Mouse (Mus musculus): ENCODE measurements around the gene Gjb3. TPM values are rescaled to one million over a fixed set of nuclear protein-coding genes. Genes with fewer than 3 reads are reported as not detected.

Gene Gjb3
- total and polyA plus RNA-seq, 3 experiments = not detected

GRCm38 (mm10) chr4:127371546-127371945, 40.9 kb upstream of the Gjb3 start:
- dilution Hi-C loops (cut with MboI; ENCODE audit: extremely low pct_ligation_motif_present, extremely low pct_unique_long_range_greater_than_20kb, low sequenced_read_pairs) = no loop called here
- no peaks in the 10 kb centered on the region for H3K4me1 ChIP-seq (ENCODE audit: control insufficient read depth in 1 of 2, insufficient read depth in 2 of 2)
- no peak for DNase-seq (ENCODE audit: extremely low read depth)
- no peaks in the 10 kb centered on the region for H3K36me3 ChIP-seq (replicated peaks in 1 of 2; ENCODE audit: control insufficient read depth in 1 of 2, insufficient read depth in 1 of 2, low read length in 1 of 2)
- H3K27ac ChIP-seq (ENCODE audit: insufficient read depth, low read depth) = no peak overlapping the region
- TF ChIP-seq MEF2A (IDR thresholded peaks at IDR 0.05; ENCODE audit: borderline replicate concordance, low read depth, low read length) = no peak
- no peak for TF ChIP-seq ZKSCAN1 (IDR thresholded peaks at IDR 0.05; ENCODE audit: borderline replicate concordance, low read depth, low read length)
- TF ChIP-seq CHD1 (IDR thresholded peaks at IDR 0.05; ENCODE audit: low read depth, low read length) = no peak
- TF ChIP-seq JUND (conservative IDR thresholded peaks at IDR 0.05; ENCODE audit: low read depth, low read length) = no peak
- no peak for TF ChIP-seq POLR2A (IDR thresholded peaks at IDR 0.05; ENCODE audit: low read depth, low read length)
- no peak for TF ChIP-seq ELF1 (IDR thresholded peaks at IDR 0.05; ENCODE audit: low read depth, low read length)
- no peak for TF ChIP-seq BHLHE40 (IDR thresholded peaks at IDR 0.05; ENCODE audit: low read depth, low read length)
- no peak for TF ChIP-seq CTCF (conservative IDR thresholded peaks at IDR 0.05 in 1 of 2, IDR thresholded peaks at IDR 0.05 in 1 of 2; ENCODE audit: low read depth in 2 of 2, low read length in 2 of 2)
- no peak for TF ChIP-seq SMC3 (IDR thresholded peaks at IDR 0.05; ENCODE audit: low read depth, low read length)
- no peak for TF ChIP-seq EP300 (IDR thresholded peaks at IDR 0.05; ENCODE audit: low read length)
- no peak for TF ChIP-seq USF2 (conservative IDR thresholded peaks at IDR 0.05; ENCODE audit: low read depth, low read length)
- H3K79me2 ChIP-seq (replicated peaks; ENCODE audit: control insufficient read depth, extremely low read depth, insufficient read depth, poor library complexity, severe bottlenecking) = no peaks in the 10 kb centered on the region
- H3K4me3 ChIP-seq (replicated peaks in 1 of 3; ENCODE audit: low read depth in 2 of 3, low read length in 2 of 3, poor library complexity in 1 of 3) = no peak overlapping the region
- no peak overlapping the region for H3K9ac ChIP-seq (ENCODE audit: insufficient read depth, low read depth)
- H3K4me2 ChIP-seq (ENCODE audit: insufficient read depth, low read depth, poor library complexity, severe bottlenecking) = no peak overlapping the region
- peaks cover 18% of the 10 kb centered on the region for H3K9me3 ChIP-seq (replicated peaks; ENCODE audit: low read length)
- peaks cover 2% of the 10 kb centered on the region for H3K27me3 ChIP-seq (replicated peaks)
- in situ Hi-C loops (cut with MboI; ENCODE audit: low pct_ligation_motif_present, low pct_unique_long_range_greater_than_20kb, low sequenced_read_pairs) = loop anchor here (5.0 to 25.0 kb wide), 2 partner anchors 241 to 1166 kb away; no protein-coding TSS in a partner anchor

- Histone ChIP-seq H3K4me2 (ENCODE audit: insufficient read depth, low read depth, poor library complexity, severe bottlenecking) (no peak overlapping the region), H3K27ac (ENCODE audit: insufficient read depth, low read depth) (no peak overlapping the region), H3K4me1 (ENCODE audit: control insufficient read depth in 1 of 2, insufficient read depth in 2 of 2) (peaks cover 0 to 4% of the 10 kb centered on the region in 2 experiments; a peak in 2 of 4 replicates), H3K79me2 (replicated peaks; ENCODE audit: control insufficient read depth, extremely low read depth, insufficient read depth, poor library complexity, severe bottlenecking) (no peaks in the 10 kb centered on the region), H3K4me3 (replicated peaks in 1 of 3; ENCODE audit: low read depth in 2 of 3, low read length in 2 of 3, poor library complexity in 1 of 3) (no peak overlapping the region), H3K9me3 (replicated peaks; ENCODE audit: low read length) (peaks cover 14% of the 10 kb centered on the region), H3K27me3 (replicated peaks) (peaks cover 2% of the 10 kb centered on the region), H3K36me3 (replicated peaks in 1 of 2; ENCODE audit: control insufficient read depth in 1 of 2, insufficient read depth in 1 of 2, low read length in 1 of 2) (no peaks in the 10 kb centered on the region), H3K9ac (ENCODE audit: insufficient read depth, low read depth) (no peak overlapping the region)
- TF ChIP-seq EP300 (IDR thresholded peaks at IDR 0.05; ENCODE audit: low read length) = no peak
- no peak for TF ChIP-seq MAX (IDR thresholded peaks at IDR 0.05; ENCODE audit: low read length)
- no peak for TF ChIP-seq GABPA (IDR thresholded peaks at IDR 0.05; ENCODE audit: insufficient replicate concordance, low read depth, low read length)
- TF ChIP-seq POLR2A (IDR thresholded peaks at IDR 0.05; ENCODE audit: low read depth, low read length) = no peak
- TF ChIP-seq RAD21 (IDR thresholded peaks at IDR 0.05; ENCODE audit: low read depth, low read length) = peak; percentile 35
- TF ChIP-seq CTCF (conservative IDR thresholded peaks at IDR 0.05 in 1 of 2, IDR thresholded peaks at IDR 0.05 in 1 of 2; ENCODE audit: low read depth in 2 of 2, low read length in 2 of 2) = peak; percentile 27 to 44; a peak in 3 of 4 replicates
- no peak for TF ChIP-seq ZMIZ1 (IDR thresholded peaks at IDR 0.05; ENCODE audit: low read depth, low read length)
- TF ChIP-seq JUND (conservative IDR thresholded peaks at IDR 0.05; ENCODE audit: low read depth, low read length) = no peak
- TF ChIP-seq USF2 (conservative IDR thresholded peaks at IDR 0.05; ENCODE audit: low read depth, low read length) = no peak
- peak; percentile 12 for TF ChIP-seq SMC3 (IDR thresholded peaks at IDR 0.05; ENCODE audit: low read depth, low read length)
- no peak for TF ChIP-seq MYC (IDR thresholded peaks at IDR 0.05; ENCODE audit: low read depth, low read length)
- TF ChIP-seq CHD1 (IDR thresholded peaks at IDR 0.05; ENCODE audit: low read depth, low read length) = no peak
- no peak for TF ChIP-seq BHLHE40 (IDR thresholded peaks at IDR 0.05; ENCODE audit: low read depth, low read length)
- no peak for TF ChIP-seq MAZ (IDR thresholded peaks at IDR 0.05; ENCODE audit: low read depth, low read length)
- no peak for TF ChIP-seq NRF1 (IDR thresholded peaks at IDR 0.05; ENCODE audit: low read depth, low read length)
- in situ Hi-C loops (cut with MboI; ENCODE audit: low pct_ligation_motif_present, low pct_unique_long_range_greater_than_20kb, low sequenced_read_pairs) (loop anchor here (5.0 to 25.0 kb wide), 2 partner anchors 242 to 1167 kb away; no protein-coding TSS in a partner anchor), dilution Hi-C loops (cut with MboI; ENCODE audit: extremely low pct_ligation_motif_present, extremely low pct_unique_long_range_greater_than_20kb, low sequenced_read_pairs) (no loop called here)
- DNase-seq (ENCODE audit: extremely low read depth) = peak; percentile 27
These were observed 39.8 kb upstream of the Gjb3 start for GRCm38 (mm10) chr4:127370447-127370846.

All from CH12.LX (cell line).